Mouse (Mus musculus): Measurements from ENCODE around the gene Grxcr1.

Grxcr1 gene

GRCm38 (mm10) chr5:68093085-68093484, 61.5 kb downstream of the Grxcr1 start:
- in situ Hi-C loops (cut with MboI): no loop called here

GRCm38 (mm10) chr5:68097665-68098624, 66.3 kb downstream of the Grxcr1 start:
- in situ Hi-C loops (cut with MboI): no loop called here

- in situ Hi-C loops (cut with MboI): no loop called here
Observed at GRCm38 (mm10) chr5:68112430-68113036, 80.9 kb downstream of the Grxcr1 start.

GRCm38 (mm10) chr5:68120880-68121279, 89.2 kb downstream of the Grxcr1 start:
- in situ Hi-C loops (cut with MboI): no loop called here

GRCm38 (mm10) chr5:68122883-68123282, 91.2 kb downstream of the Grxcr1 start:
- in situ Hi-C loops (cut with MboI): no loop called here

GRCm38 (mm10) chr5:68125478-68125877, 93.8 kb downstream of the Grxcr1 start:
- in situ Hi-C loops (cut with MboI): no loop called here

- in situ Hi-C loops (cut with MboI): no loop called here
Observed at GRCm38 (mm10) chr5:68128421-68128820, 96.8 kb downstream of the Grxcr1 start.

- in situ Hi-C loops (cut with MboI): no loop called here
Observed at GRCm38 (mm10) chr5:68128821-68129608, 97.4 kb downstream of the Grxcr1 start.

GRCm38 (mm10) chr5:68146818-68147217, 115.2 kb downstream of the Grxcr1 start:
- in situ Hi-C loops (cut with MboI): no loop called here

- in situ Hi-C loops (cut with MboI): no loop called here
Observed at GRCm38 (mm10) chr5:68149946-68150345, 118.3 kb downstream of the Grxcr1 start.

- in situ Hi-C loops (cut with MboI): no loop called here
Observed at GRCm38 (mm10) chr5:68150347-68151043, 118.9 kb downstream of the Grxcr1 start.

- in situ Hi-C loops (cut with MboI): no loop called here
Observed at GRCm38 (mm10) chr5:68162503-68162902, 130.9 kb downstream of the Grxcr1 start.

- in situ Hi-C loops (cut with MboI): no loop called here
Observed at GRCm38 (mm10) chr5:68165954-68166353, 134.3 kb downstream of the Grxcr1 start.
